Mouse (Mus musculus) Patski (cell line): Measurements from ENCODE around the gene Pomc. TPM values are rescaled to one million over a fixed set of nuclear protein-coding genes. Genes with fewer than 3 reads are reported as not detected.

Experiments used
- ATAC-seq: fragments of 100-300 bp; one replicate; pipeline ENCODE4 v1.8.0; 2021
- CTCF ChIA-PET: fragments of 350-600 bp; sonication (Branson Sonifier 250); formaldehyde crosslinking; loops from one replicate; lab custom pipeline; 2022; ENCODE audit warnings: inconsistent platforms; lab: Charles Lee
- POLR2A ChIA-PET: fragments of 350-600 bp; sonication (Branson Sonifier 250); formaldehyde crosslinking; loops from one replicate; lab custom pipeline; 2022; ENCODE audit warnings: antibody characterized with exemption, inconsistent platforms; lab: Charles Lee
- DNase-seq: peaks from one replicate; pipeline ENCODE4 v3.0.0-alpha.2; 2011; ENCODE audit warnings: low read depth, low spot score
- H3K27me3 ChIP-seq: fragments of 371-371 bp; one replicate; pipeline ENCODE4 v1.5.1; 2021
- CTCF ChIP-seq: fragments of 100-300 bp; IDR thresholded peaks from one replicate; pipeline ENCODE4 v1.5.1; 2021
- in situ Hi-C: fragments of 300-500 bp; cut with MboI; formaldehyde crosslinking; loops from 3 replicates; pipeline ENCODE4 v1.11.1; 2018; ENCODE audit warnings: low pct_unique_long_range_greater_than_20kb, mixed read lengths
- polyA plus RNA-seq: library from polyadenylated mRNA; unstranded; gene quantifications from one replicate; pipeline ENCODE4 v1.2.3, GENCODE M21; 2021

The Pomc gene
- polyA plus RNA-seq, 1 experiment from 2014 or later, result not detected

DNA sequence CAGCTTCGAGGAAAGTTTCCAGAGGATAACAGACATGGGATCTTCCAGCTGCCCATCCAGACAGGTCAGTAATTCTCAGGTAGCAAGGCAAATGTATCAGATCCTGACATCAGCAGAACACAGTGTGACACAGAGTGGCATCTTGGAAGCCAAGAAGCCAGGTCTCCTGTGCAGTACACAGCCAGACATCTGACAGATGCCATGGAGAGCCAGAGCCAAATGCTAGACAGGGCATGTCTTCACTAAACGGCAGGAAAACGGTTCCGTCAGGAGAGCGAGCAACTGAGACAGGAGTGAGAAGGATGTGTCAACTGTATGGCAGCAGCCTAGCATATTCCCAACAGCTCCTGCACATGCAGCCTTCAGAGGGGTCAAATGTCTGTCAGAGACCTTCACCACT, 45.7 kb downstream of the Pomc start:
- no peak for TF ChIP-seq CTCF
- no peak for ATAC-seq
- H3K27me3 ChIP-seq, result peaks cover 11% of the 10 kb centered on the region
- ChIA-PET CTCF (no interaction called here), POLR2A (no interaction called here)
- DNase-seq, result no peak
- in situ Hi-C loops, result no loop called here

DNA sequence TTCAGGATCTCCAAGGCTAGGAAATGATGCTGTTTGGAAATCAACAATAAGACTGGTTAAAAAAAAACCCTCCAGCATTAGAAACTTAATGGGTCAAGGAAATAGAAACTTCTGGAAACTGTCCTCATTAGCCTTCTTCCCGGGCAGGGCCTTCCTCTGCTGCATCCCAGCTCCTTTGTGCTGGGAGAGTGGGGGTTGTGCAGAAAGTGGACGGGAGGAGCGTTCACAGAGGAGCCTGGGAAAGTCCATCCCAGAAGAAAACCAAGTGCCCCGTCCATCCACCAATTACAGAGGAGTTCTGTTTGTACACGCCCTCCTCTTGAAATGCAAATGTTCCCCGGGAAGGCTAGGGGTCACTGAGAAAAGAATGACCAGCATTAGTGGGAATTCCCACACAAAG, 49.9 kb downstream of the Pomc start:
- H3K27me3 ChIP-seq, result peaks cover 12% of the 10 kb centered on the region
- no peak for TF ChIP-seq CTCF
- ATAC-seq, result no peak
- in situ Hi-C loops, result no loop called here
- ChIA-PET CTCF (no interaction called here), POLR2A (no interaction called here)
- DNase-seq, result no peak

DNA sequence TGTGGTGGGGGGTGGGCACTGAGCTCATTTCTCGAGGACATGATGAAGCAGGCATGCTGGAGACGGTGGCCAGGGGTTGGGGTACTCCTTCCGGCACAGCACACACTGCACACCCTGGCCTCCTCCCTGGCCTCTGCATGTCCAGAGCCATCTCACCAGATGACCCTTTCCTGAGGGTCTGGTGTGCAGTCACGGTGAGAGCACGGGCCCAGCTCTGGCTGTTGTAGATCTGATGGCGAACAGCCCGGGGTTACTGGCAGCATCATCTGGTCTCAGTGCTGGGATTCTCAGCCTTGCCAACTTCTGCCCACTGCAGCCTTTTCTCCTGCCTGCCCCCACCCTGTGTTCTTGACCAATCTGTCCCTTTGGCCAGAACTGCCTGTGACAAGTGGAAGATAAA, 51.3 kb downstream of the Pomc start:
- DNase-seq, result no peak
- in situ Hi-C loops, result no loop called here
- no peak for TF ChIP-seq CTCF
- ChIA-PET CTCF (no interaction called here), POLR2A (no interaction called here)
- ATAC-seq, result no peak
- H3K27me3 ChIP-seq, result peaks cover 11% of the 10 kb centered on the region

DNA sequence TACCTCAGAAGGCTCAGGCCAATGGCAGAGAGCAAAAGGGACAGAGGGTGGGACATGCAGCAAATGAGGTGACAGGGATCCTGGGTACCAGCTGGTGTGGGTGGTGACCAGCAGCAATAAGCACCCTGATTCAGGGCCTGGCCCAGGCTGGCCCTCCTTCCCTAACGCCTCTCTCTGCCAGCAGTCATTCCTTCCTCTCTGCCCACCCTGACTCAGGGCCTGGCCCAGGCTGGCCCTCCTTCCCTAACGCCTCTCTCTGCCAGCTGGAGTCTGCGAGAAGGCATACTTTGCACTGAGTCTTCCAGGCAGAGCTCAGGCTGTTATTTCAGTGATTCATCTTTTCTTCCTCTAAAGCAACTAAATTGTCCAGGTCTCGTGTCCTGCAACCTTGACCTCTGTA, 52.4 kb downstream of the Pomc start:
- ChIA-PET POLR2A (no interaction called here), CTCF (no interaction called here)
- ATAC-seq, result no peak
- in situ Hi-C loops, result no loop called here
- peaks cover 19% of the 10 kb centered on the region for H3K27me3 ChIP-seq
- no peak for DNase-seq
- TF ChIP-seq CTCF, result no peak

DNA sequence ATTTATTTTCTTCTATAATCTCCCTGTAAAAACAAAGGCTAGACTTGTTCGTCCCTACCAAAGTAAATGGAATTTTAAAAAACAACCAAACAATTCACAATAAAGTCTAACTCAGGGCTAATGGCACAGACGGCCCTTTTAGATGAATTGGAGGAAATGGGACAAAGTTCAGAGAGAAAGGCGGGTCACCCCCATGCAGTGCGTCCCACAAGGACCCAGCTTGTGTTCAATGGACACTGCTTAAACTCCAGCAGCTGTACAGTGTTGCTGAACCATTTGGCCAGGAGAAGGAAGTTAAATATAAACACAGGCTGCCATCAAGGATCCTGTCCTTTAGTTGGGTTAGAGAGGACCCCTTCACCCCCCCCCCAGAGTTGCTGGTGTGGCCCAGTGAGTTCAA, 53.0 kb downstream of the Pomc start:
- no peak for ATAC-seq
- in situ Hi-C loops, result no loop called here
- ChIA-PET POLR2A (no interaction called here), CTCF (no interaction called here)
- DNase-seq, result no peak
- no peak for TF ChIP-seq CTCF
- peaks cover 19% of the 10 kb centered on the region for H3K27me3 ChIP-seq

DNA sequence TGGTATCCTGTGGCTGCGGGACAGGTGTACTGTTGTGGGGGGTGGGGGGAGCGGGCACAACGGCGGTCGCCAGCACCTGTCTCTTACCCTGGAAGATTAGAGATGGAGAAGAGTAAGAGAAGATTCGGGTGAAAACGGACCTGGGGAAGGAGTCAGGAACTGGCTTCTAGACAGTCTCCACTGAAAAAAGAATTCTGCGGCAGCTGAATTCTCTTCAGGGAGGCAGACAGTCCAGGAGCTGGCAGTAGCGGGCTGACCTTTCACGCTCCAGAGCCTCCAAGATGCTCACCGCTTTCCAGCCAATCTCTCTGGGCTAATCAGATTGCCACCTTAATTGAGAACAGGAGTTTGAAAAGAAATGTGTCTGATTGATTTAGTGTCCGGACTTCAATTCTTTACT, 54.0 kb downstream of the Pomc start:
- ChIA-PET CTCF (no interaction called here), POLR2A (no interaction called here)
- TF ChIP-seq CTCF, result no peak
- DNase-seq, result no peak
- in situ Hi-C loops, result no loop called here
- ATAC-seq, result no peak
- peaks cover 19% of the 10 kb centered on the region for H3K27me3 ChIP-seq

Other genes with a start within 250 kb of the Pomc start
- gene Dnmt3a, start 148.9 kb upstream of the Pomc start, polyA plus RNA-seq, result 13.3 TPM
- 0.10 TPM for gene Efr3b, start 84.0 kb downstream of the Pomc start, polyA plus RNA-seq
- 9.3 TPM for gene Dnajc27, start 127.6 kb downstream of the Pomc start, polyA plus RNA-seq
- 1.6 TPM for gene Adcy3, start 178.2 kb downstream of the Pomc start, polyA plus RNA-seq